Mouse (Mus musculus) T-cell, adult 2 months (primary cell): Measurements from ENCODE around the gene Adora3.

Experiments used
- DNase-seq: peaks from one replicate; pipeline ENCODE4 v3.0.0; 2022; ENCODE audit warnings: low spot score

The Adora3 gene

GRCm38 (mm10) chr3:105876022-105876421 is 5.4 kb downstream of the Adora3 start:
- DNase-seq: no peak

- DNase-seq: no peak
Measured at GRCm38 (mm10) chr3:105877252-105877803, 6.7 kb downstream of the Adora3 start.

- no peak for DNase-seq
Measured at GRCm38 (mm10) chr3:105877919-105878318, 7.3 kb downstream of the Adora3 start.

- no peak for DNase-seq
Measured at GRCm38 (mm10) chr3:105878751-105879150, 8.1 kb downstream of the Adora3 start.

GRCm38 (mm10) chr3:105880419-105880818 is 9.8 kb downstream of the Adora3 start:
- DNase-seq: no peak

GRCm38 (mm10) chr3:105882105-105882504 is 11.4 kb downstream of the Adora3 start:
- no peak for DNase-seq

- DNase-seq: no peak
Measured at GRCm38 (mm10) chr3:105883111-105883510, 12.5 kb downstream of the Adora3 start.

GRCm38 (mm10) chr3:105888961-105889360 is 18.3 kb downstream of the Adora3 start:
- no peak for DNase-seq

GRCm38 (mm10) chr3:105890220-105890619 is 19.6 kb downstream of the Adora3 start:
- DNase-seq: no peak

GRCm38 (mm10) chr3:105891141-105891540 is 20.5 kb downstream of the Adora3 start:
- no peak for DNase-seq

- DNase-seq: peak; percentile 86
Measured at GRCm38 (mm10) chr3:105891760-105892571, 21.3 kb downstream of the Adora3 start.

- DNase-seq: peak; percentile 85
Measured at GRCm38 (mm10) chr3:105892572-105893495, 22.2 kb downstream of the Adora3 start.

GRCm38 (mm10) chr3:105893941-105894391 is 23.3 kb downstream of the Adora3 start:
- DNase-seq: no peak

GRCm38 (mm10) chr3:105894601-105895592 is 24.2 kb downstream of the Adora3 start:
- DNase-seq: peak; percentile 90

- no peak for DNase-seq
Measured at GRCm38 (mm10) chr3:105896811-105897210, 26.2 kb downstream of the Adora3 start.

- no peak for DNase-seq
Measured at GRCm38 (mm10) chr3:105898325-105898724, 27.7 kb downstream of the Adora3 start.

- DNase-seq: no peak
Measured at GRCm38 (mm10) chr3:105898861-105899260, 28.2 kb downstream of the Adora3 start.

GRCm38 (mm10) chr3:105899394-105900147 is 28.9 kb downstream of the Adora3 start:
- peak; percentile 79 for DNase-seq

GRCm38 (mm10) chr3:105900266-105900665 is 29.6 kb downstream of the Adora3 start:
- DNase-seq: no peak

GRCm38 (mm10) chr3:105900716-105901115 is 30.1 kb downstream of the Adora3 start:
- DNase-seq: peak; percentile 58
